Comparison of ENCODE assay signal across 20 mouse cellular contexts in genomic region chr6:48845086-48845485, GRCm38 (mm10). TPM values are rescaled to one million over a fixed set of nuclear protein-coding genes. Genes with fewer than 3 reads are reported as not detected.
"Had no signal": no experiment of that assay in that cellular context is flagged by ENCODE, and none has a peak within 500 bp of the region (broad histone marks: within the 10 kb centered on the region; RNA-seq: fewer than 3 reads in every experiment).

No protein-coding gene starts in this region.

- H3K9me3 ChIP-seq: midbrain, embryonic 10.5 days; midbrain, embryonic 13.5 days; neural tube, embryonic 13.5 days; stomach, embryonic 15.5 days had no signal

- ATAC-seq: midbrain, embryonic 13.5 days; midbrain, embryonic 16.5 days had no signal

- H3K27me3 ChIP-seq: midbrain, embryonic 13.5 days; neural tube, embryonic 13.5 days; stomach, embryonic 15.5 days had no signal

- DNase-seq: lung, adult 18-20 months; lung, embryonic 14.5 days; lung, postnatal 10 days; lung, postnatal 4 days; right cerebral cortex, postnatal 14 days; thymus, adult 2 months; thymus, postnatal 25 days; thymus, postnatal 4 days had no signal

- H3K4me3 ChIP-seq: midbrain, embryonic 10.5 days; midbrain, embryonic 13.5 days; myocyte; neural tube, embryonic 13.5 days; stomach, embryonic 15.5 days had no signal

- H3K4me2 ChIP-seq: lung, embryonic 14.5 days; midbrain, embryonic 13.5 days; neural tube, embryonic 13.5 days; stomach, embryonic 15.5 days had no signal

- H3K36me3 ChIP-seq: midbrain, embryonic 10.5 days; neural tube, embryonic 13.5 days had no signal

- H3K9ac ChIP-seq: lung, embryonic 14.5 days; midbrain, embryonic 13.5 days; neural tube, embryonic 13.5 days; stomach, embryonic 15.5 days had no signal

- H3K27ac ChIP-seq: midbrain, embryonic 10.5 days; midbrain, embryonic 13.5 days; neural tube, embryonic 13.5 days; stomach, embryonic 15.5 days; stomach, postnatal 0 days had no signal

RNA-seq across cellular contexts. Expression of gene Aoc1, which starts 27.6 kb away (rescaled TPM):
- total RNA-seq: megakaryocyte, adult 5-6 weeks; megakaryocyte-erythroid progenitor cell, adult 5-6 weeks; neutrophil, adult 5-6 weeks had no signal
- polyA plus RNA-seq: lung, embryonic 14.5 days; lung, embryonic 16.5 days; midbrain, embryonic 10.5 days; midbrain, embryonic 13.5 days; midbrain, embryonic 16.5 days; myocyte; neural tube, embryonic 11.5 days; neural tube, embryonic 13.5 days; stomach, postnatal 0 days had no signal
